Mouse (Mus musculus): Measurements from ENCODE around the gene Dennd1c.

The Dennd1c gene

GRCm38 (mm10) chr17:57041554-57041953 lies 36.8 kb downstream of the Dennd1c start, which contains the start of gene Slc25a41:
Gene Slc25a41, minus strand, starts transcription at chr17:57041654.
- DNase-seq: no peak

GRCm38 (mm10) chr17:57038978-57039377 lies 39.3 kb downstream of the Dennd1c start:
- no peak for DNase-seq

GRCm38 (mm10) chr17:57032854-57033253 lies 45.5 kb downstream of the Dennd1c start:
- DNase-seq: no peak

- peak; percentile 100 for DNase-seq
These were observed 46.5 kb downstream of the Dennd1c start for GRCm38 (mm10) chr17:57031661-57032420.

- DNase-seq: no peak
These were observed 47.2 kb downstream of the Dennd1c start, which contains the start of gene Khsrp for GRCm38 (mm10) chr17:57030931-57031660. Gene Khsrp, minus strand, starts transcription at chr17:57031522.

GRCm38 (mm10) chr17:57029691-57030090 lies 48.6 kb downstream of the Dennd1c start:
- DNase-seq: no peak

- DNase-seq: no peak
These were observed 50.8 kb downstream of the Dennd1c start for GRCm38 (mm10) chr17:57027471-57027870.

GRCm38 (mm10) chr17:57020960-57021359 lies 57.4 kb downstream of the Dennd1c start:
- DNase-seq: no peak

- DNase-seq: no peak
These were observed 58.6 kb downstream of the Dennd1c start for GRCm38 (mm10) chr17:57019693-57020092.
